Mouse (Mus musculus) erythroblast, embryonic 14.5 days (primary cell): Measurements from ENCODE around the gene C2.

Source experiments
- GATA1 ChIP-seq: IDR thresholded peaks from 2 replicates; pipeline ENCODE4 v1.6.1; 2012; ENCODE audit warnings: low read length, inconsistent platforms, mixed read lengths
- TAL1 ChIP-seq: IDR thresholded peaks from 3 replicates; pipeline ENCODE4 v1.6.1; 2012; ENCODE audit warnings: low read length, inconsistent platforms, mixed read lengths

DNA sequence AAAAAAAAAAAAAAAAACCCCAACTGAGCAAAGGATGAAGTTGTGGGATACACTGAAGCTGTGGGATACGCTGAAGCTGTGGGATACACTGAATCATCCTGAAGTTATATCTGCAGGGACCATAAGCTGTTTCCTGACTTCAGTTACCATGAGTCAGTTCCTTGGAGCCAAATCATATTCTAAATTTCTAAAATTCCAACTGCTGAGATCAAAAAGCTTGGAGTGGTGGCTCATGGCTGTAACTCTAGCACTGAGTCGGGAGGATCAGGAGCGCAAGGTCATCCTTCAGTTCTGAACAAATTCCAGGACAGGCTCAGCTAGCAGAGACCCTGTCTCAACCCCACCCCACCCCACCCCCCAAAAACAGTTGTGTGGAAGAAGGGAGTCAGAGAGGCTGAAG lies 12.4 kb downstream of the C2 start:
- TF ChIP-seq TAL1 (no peak), GATA1 (no peak)
